Comparison of ENCODE assay signal across 30 mouse cellular contexts in genomic region chr8:69956651-69957050, GRCm38 (mm10). TPM values are rescaled to one million over a fixed set of nuclear protein-coding genes. Genes with fewer than 3 reads are reported as not detected.
DNase-seq lines count a peak whose midpoint lies in the region; ATAC-seq lines count a peak whose summit lies in the region.
"Had no signal": no experiment of that assay in that cellular context is flagged by ENCODE, and none has a peak within 500 bp of the region (broad histone marks: within the 10 kb centered on the region; RNA-seq: fewer than 3 reads in every experiment).

No protein-coding gene starts in this region.

- H3K27me3 ChIP-seq in embryonic facial prominence, embryonic 14.5 days (replicated peaks; ENCODE audit: control insufficient read depth, insufficient read depth, low read length), result no peaks in the 10 kb centered on the region
- H3K27me3 ChIP-seq in embryonic facial prominence, embryonic 10.5 days (replicated peaks; ENCODE audit: low read depth, poor library complexity, severe bottlenecking), result no peaks in the 10 kb centered on the region
- H3K27me3 ChIP-seq: embryonic facial prominence, embryonic 15.5 days; forebrain, embryonic 12.5 days; heart, embryonic 12.5 days; lung, embryonic 15.5 days; megakaryocyte, embryonic 14.5 days; midbrain, embryonic 13.5 days had no signal

- H3K9ac ChIP-seq in embryonic facial prominence, embryonic 14.5 days (ENCODE audit: low read depth, low read length), result peak overlapping the region; percentile 10; the same call in 1 of the 2 replicates
- H3K9ac ChIP-seq: embryonic facial prominence, embryonic 15.5 days; forebrain, embryonic 12.5 days; forebrain, postnatal 0 days; heart, embryonic 12.5 days; hindbrain, embryonic 14.5 days; lung, embryonic 15.5 days; midbrain, embryonic 13.5 days had no signal

- H3K4me1 ChIP-seq in embryonic facial prominence, embryonic 14.5 days (ENCODE audit: control insufficient read depth, insufficient read depth, low read length), result no peaks in the 10 kb centered on the region
- H3K4me1 ChIP-seq in embryonic facial prominence, embryonic 10.5 days, result peaks cover 8% of the 10 kb centered on the region; the same call in 1 of the 2 replicates

- no peaks in the 10 kb centered on the region for H3K9me3 ChIP-seq in embryonic facial prominence, embryonic 14.5 days (ENCODE audit: control insufficient read depth, low read length)
- H3K9me3 ChIP-seq in embryonic facial prominence, embryonic 10.5 days, result no peaks in the 10 kb centered on the region
- H3K9me3 ChIP-seq: embryonic facial prominence, embryonic 15.5 days; forebrain, embryonic 12.5 days; G1E; heart, embryonic 12.5 days; lung, embryonic 15.5 days; megakaryocyte, embryonic 14.5 days; midbrain, embryonic 13.5 days had no signal

- 75% methylated on average over 2 of the region's 2 CpGs for WGBS in embryonic facial prominence, embryonic 14.5 days
- 81% methylated on average over 2 of the region's 2 CpGs for WGBS in embryonic facial prominence, embryonic 10.5 days

- ATAC-seq in embryonic facial prominence, embryonic 14.5 days (ENCODE audit: low read depth), result no peak
- ATAC-seq: forebrain, postnatal 0 days; intestine, postnatal 0 days; midbrain, embryonic 13.5 days had no signal

- DNase-seq in embryonic facial prominence, embryonic 14.5 days (ENCODE audit: low spot score), result peak; percentile 29
- DNase-seq in embryonic facial prominence, embryonic 10.5 days (ENCODE audit: low spot score), result no peak
- DNase-seq in ovary, adult 18-20 months (ENCODE audit: low spot score), result peak; percentile 53
- DNase-seq in ovary, postnatal 10 days (ENCODE audit: low spot score), result no peak
- peak; percentile 72 for DNase-seq in adrenal gland, postnatal 14 days
- no peak for DNase-seq in kidney, postnatal 10 days
- DNase-seq in right cerebral cortex, postnatal 25 days, result no peak
- DNase-seq: cerebellum, adult 18-20 months; cerebellum, postnatal 10 days; forebrain, postnatal 0 days; gastrocnemius, postnatal 10 days; heart, postnatal 10 days; kidney, adult 9 months; kidney, postnatal 14 days; layer of hippocampus, adult 9-11 months; lung, postnatal 36 days; thymus, postnatal 14 days had no signal

- H3K27ac ChIP-seq in embryonic facial prominence, embryonic 14.5 days (replicated peaks; ENCODE audit: low read depth, low read length), result no peak overlapping the region
- no peak overlapping the region for H3K27ac ChIP-seq in embryonic facial prominence, embryonic 10.5 days (replicated peaks)
- H3K27ac ChIP-seq: embryonic facial prominence, embryonic 15.5 days; forebrain, embryonic 12.5 days; hindbrain, embryonic 14.5 days; lung, embryonic 15.5 days; midbrain, embryonic 13.5 days had no signal

- H3K36me3 ChIP-seq in embryonic facial prominence, embryonic 14.5 days (ENCODE audit: control insufficient read depth, insufficient read depth, low read length), result no peaks in the 10 kb centered on the region
- peaks cover 12% of the 10 kb centered on the region for H3K36me3 ChIP-seq in embryonic facial prominence, embryonic 10.5 days (replicated peaks)
- H3K36me3 ChIP-seq: embryonic facial prominence, embryonic 15.5 days; forebrain, embryonic 12.5 days; lung, embryonic 15.5 days; midbrain, embryonic 13.5 days had no signal

- H3K4me3 ChIP-seq in embryonic facial prominence, embryonic 14.5 days (ENCODE audit: low read depth, low read length), result no peak overlapping the region
- H3K4me3 ChIP-seq in embryonic facial prominence, embryonic 10.5 days, result no peak overlapping the region
- H3K4me3 ChIP-seq: embryonic facial prominence, embryonic 15.5 days; forebrain, embryonic 12.5 days; heart, embryonic 12.5 days; lung, embryonic 15.5 days; midbrain, embryonic 13.5 days had no signal

- H3K4me2 ChIP-seq in embryonic facial prominence, embryonic 14.5 days (ENCODE audit: low read depth, low read length), result no peak overlapping the region
- H3K4me2 ChIP-seq: embryonic facial prominence, embryonic 15.5 days; forebrain, embryonic 12.5 days; heart, embryonic 12.5 days; hindbrain, embryonic 14.5 days; liver, embryonic 11.5 days; lung, embryonic 15.5 days; midbrain, embryonic 13.5 days had no signal

RNA-seq across cellular contexts. Expression of gene Gatad2a, which starts 39.5 kb away (rescaled TPM):
- polyA plus RNA-seq in embryonic facial prominence, embryonic 14.5 days (2014; fragmentation: Nextera tagmentation; extraction: Ambion mirVana), result 49.4 and 50.4 TPM in 2 replicates
- 57.3 and 59.9 TPM in 2 replicates for polyA plus RNA-seq in embryonic facial prominence, embryonic 10.5 days (2016; fragmentation: Nextera tagmentation; extraction: Ambion mirVana)
- 105 and 111 TPM in 2 replicates for total RNA-seq in adrenal gland, postnatal 14 days (2021)

RNA-seq across cellular contexts. Expression of gene Yjefn3, which starts 54.1 kb away (rescaled TPM):
- 3.6 and 3.8 TPM in 2 replicates for polyA plus RNA-seq in embryonic facial prominence, embryonic 14.5 days (2014; fragmentation: Nextera tagmentation; extraction: Ambion mirVana)
- polyA plus RNA-seq in embryonic facial prominence, embryonic 10.5 days (2016; fragmentation: Nextera tagmentation; extraction: Ambion mirVana), result 4.2 and 4.3 TPM in 2 replicates
- 5.7 and 6.7 TPM in 2 replicates for total RNA-seq in adrenal gland, postnatal 14 days (2021)
- total RNA-seq: common myeloid progenitor, adult 5-6 weeks; granulocyte monocyte progenitor cell, adult 5-6 weeks; hematopoietic stem cell, adult 5-6 weeks had no signal

RNA-seq across cellular contexts. Expression of gene Ndufa13, which starts 54.3 kb away (rescaled TPM):
- polyA plus RNA-seq in embryonic facial prominence, embryonic 14.5 days (2014; fragmentation: Nextera tagmentation; extraction: Ambion mirVana), result 185 and 201 TPM in 2 replicates
- 159 and 164 TPM in 2 replicates for polyA plus RNA-seq in embryonic facial prominence, embryonic 10.5 days (2016; fragmentation: Nextera tagmentation; extraction: Ambion mirVana)
- 239 and 250 TPM in 2 replicates for total RNA-seq in adrenal gland, postnatal 14 days (2021)

RNA-seq across cellular contexts. Expression of gene Tssk6, which starts 54.7 kb away (rescaled TPM):
- polyA plus RNA-seq in embryonic facial prominence, embryonic 14.5 days (2014; fragmentation: Nextera tagmentation; extraction: Ambion mirVana), result 2.5 and 3.1 TPM in 2 replicates
- polyA plus RNA-seq in embryonic facial prominence, embryonic 10.5 days (2016; fragmentation: Nextera tagmentation; extraction: Ambion mirVana), result 4.4 and 4.8 TPM in 2 replicates
- total RNA-seq in adrenal gland, postnatal 14 days (2021), result 0.83 and 0.85 TPM in 2 replicates
- total RNA-seq: common myeloid progenitor, adult 5-6 weeks had no signal

Comparison
In these comparisons a context has a peak if more than half of its experiments do, and no peak if none do; other contexts are left out.
1. DNase-seq: peak in embryonic facial prominence, embryonic 14.5 days (single experiment), ovary, adult 18-20 months (single experiment) and adrenal gland, postnatal 14 days (single experiment); none in embryonic facial prominence, embryonic 10.5 days (single experiment), ovary, postnatal 10 days (single experiment), kidney, postnatal 10 days (single experiment) and right cerebral cortex, postnatal 25 days (single experiment).